ENCODE assay signal across 23 mouse cellular contexts in the genomic region with DNA sequence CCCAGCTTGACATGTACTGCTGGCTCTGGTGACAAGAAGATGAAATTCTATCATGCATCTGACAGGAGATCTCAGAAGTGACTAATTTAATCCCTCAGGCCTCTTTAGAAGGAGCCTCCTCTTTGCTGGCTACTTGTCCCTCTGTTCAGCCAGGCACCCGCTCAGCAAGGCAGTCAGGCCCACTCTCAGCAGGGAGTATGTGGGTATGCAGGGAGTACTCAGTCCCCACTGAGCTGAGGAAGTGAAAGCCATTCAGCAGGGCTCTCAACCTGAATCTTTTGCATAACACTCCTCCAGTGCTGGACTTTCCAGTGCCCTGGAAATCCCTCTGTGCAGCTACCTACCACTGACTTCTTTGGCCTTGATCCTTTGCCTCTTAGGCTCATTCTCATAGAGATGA.
DNase-seq lines count a peak whose midpoint lies in the region; ATAC-seq lines count a peak whose summit lies in the region.
"Had no signal": no experiment of that assay in that cellular context is flagged by ENCODE, and none has a peak within 500 bp of the region (broad histone marks: within the 10 kb centered on the region; RNA-seq: fewer than 3 reads in every experiment).

No protein-coding gene starts in this region.

- no peak overlapping the region for H3K27ac ChIP-seq in kidney, embryonic 16.5 days (ENCODE audit: low read length)
- no peak overlapping the region for H3K27ac ChIP-seq in intestine, embryonic 15.5 days
- H3K27ac ChIP-seq: embryonic facial prominence, embryonic 15.5 days; forebrain, embryonic 10.5 days; heart, embryonic 13.5 days; hindbrain, embryonic 12.5 days had no signal

- WGBS in kidney, embryonic 16.5 days: 41% methylated on average over 1 of the region's 1 CpGs
- 55% methylated on average over 1 of the region's 1 CpGs for WGBS in intestine, embryonic 15.5 days

- ATAC-seq in kidney, embryonic 16.5 days (ENCODE audit: low FRiP score, low TSS enrichment): peak; percentile 19; the same call in 1 of the 2 replicates
- peak; percentile 65 for ATAC-seq in granulocyte monocyte progenitor cell, adult 5-6 weeks (replicated peaks; ENCODE audit: poor library complexity, severe bottlenecking)
- ATAC-seq in intestine, embryonic 15.5 days: no peak
- ATAC-seq: forebrain, embryonic 14.5 days; hindbrain, embryonic 16.5 days; inflammation-experienced regulatory T-cells, adult 6 months had no signal

- H3K4me3 ChIP-seq in kidney, embryonic 16.5 days (ENCODE audit: low read length): no peak overlapping the region
- H3K4me3 ChIP-seq in intestine, embryonic 15.5 days (replicated peaks): no peak overlapping the region
- H3K4me3 ChIP-seq: embryonic facial prominence, embryonic 15.5 days; erythroblast, embryonic 14.5 days; forebrain, embryonic 10.5 days; heart, embryonic 13.5 days; hindbrain, embryonic 12.5 days had no signal

- H3K4me1 ChIP-seq in kidney, embryonic 16.5 days (ENCODE audit: insufficient read depth, low read length): no peaks in the 10 kb centered on the region; the same call in 1 of the 2 replicates
- no peaks in the 10 kb centered on the region for H3K4me1 ChIP-seq in intestine, embryonic 15.5 days (replicated peaks)
- H3K4me1 ChIP-seq: embryonic facial prominence, embryonic 15.5 days; forebrain, embryonic 10.5 days had no signal

- no peak for DNase-seq in kidney, adult 9 months
- DNase-seq in A20 (ENCODE audit: low read depth, low spot score) (peak; percentile 74), ES-CJ7 (ENCODE audit: low read depth, low spot score) (peak; percentile 42)
- no peak for DNase-seq in gastrocnemius, postnatal 25 days
- DNase-seq in layer of hippocampus, postnatal 14 days (ENCODE audit: low spot score in 2 of 2): no peak
- DNase-seq: adrenal gland, adult 2 months; adrenal gland, postnatal 25 days; cerebellum, adult 2 months; cerebellum, postnatal 10 days; embryo, embryonic 11 days; gastrocnemius, postnatal 10 days; heart, postnatal 4 days had no signal

- H3K4me2 ChIP-seq in kidney, embryonic 16.5 days (replicated peaks; ENCODE audit: low read depth, low read length): no peak overlapping the region
- H3K4me2 ChIP-seq in intestine, embryonic 15.5 days (replicated peaks): no peak overlapping the region
- H3K4me2 ChIP-seq: embryonic facial prominence, embryonic 15.5 days; heart, embryonic 13.5 days; hindbrain, embryonic 12.5 days had no signal

- no peak overlapping the region for H3K9ac ChIP-seq in kidney, embryonic 16.5 days (replicated peaks; ENCODE audit: low read length)
- H3K9ac ChIP-seq in intestine, embryonic 15.5 days: no peak overlapping the region
- H3K9ac ChIP-seq: embryonic facial prominence, embryonic 15.5 days; heart, embryonic 13.5 days; hindbrain, embryonic 12.5 days had no signal

- no peaks in the 10 kb centered on the region for H3K36me3 ChIP-seq in kidney, embryonic 16.5 days (ENCODE audit: insufficient read depth, low read length)
- H3K36me3 ChIP-seq in intestine, embryonic 15.5 days: no peaks in the 10 kb centered on the region
- H3K36me3 ChIP-seq: embryonic facial prominence, embryonic 15.5 days; forebrain, embryonic 10.5 days; heart, embryonic 13.5 days; hindbrain, embryonic 12.5 days had no signal

- 0 out of 2 replicates have a peak, but pooled peaks cover 3% of the 10 kb centered on the region for H3K27me3 ChIP-seq in kidney, embryonic 16.5 days (ENCODE audit: insufficient read depth, low read length)
- H3K27me3 ChIP-seq in intestine, embryonic 15.5 days (replicated peaks): no peaks in the 10 kb centered on the region

- H3K9me3 ChIP-seq in kidney, embryonic 16.5 days (ENCODE audit: low read length): no peaks in the 10 kb centered on the region
- H3K9me3 ChIP-seq in intestine, embryonic 15.5 days: no peaks in the 10 kb centered on the region
- H3K9me3 ChIP-seq: embryonic facial prominence, embryonic 15.5 days; forebrain, embryonic 10.5 days had no signal

Comparison
In these comparisons a context has a peak if more than half of its experiments do, and no peak if none do; other contexts are left out.
1. DNase-seq: peak in A20 (single experiment) and ES-CJ7 (single experiment); none in kidney, adult 9 months (single experiment), gastrocnemius, postnatal 25 days (single experiment) and layer of hippocampus, postnatal 14 days (0 of 2).